Mouse (Mus musculus): Measurements from ENCODE around the gene Ankrd28.

Ankrd28 gene

DNA sequence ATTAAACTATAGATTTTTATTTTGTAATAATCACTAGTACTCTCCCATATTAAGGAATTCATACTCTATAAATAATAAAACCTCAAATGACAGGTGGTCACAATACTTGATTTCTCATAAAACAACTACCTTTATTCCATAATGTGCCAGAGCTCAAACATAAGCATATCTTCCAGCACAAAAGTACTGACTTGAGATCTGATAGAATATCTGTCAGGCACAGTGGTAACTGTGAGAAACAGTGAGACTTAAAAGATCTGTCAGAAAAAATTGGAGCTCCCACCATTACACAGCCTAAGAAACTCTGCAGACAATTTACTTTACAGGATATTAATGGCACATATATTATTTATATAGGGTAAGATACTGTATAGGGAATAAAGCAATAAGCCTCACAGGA lies 114.8 kb downstream of the Ankrd28 start:
- no peak for DNase-seq (ENCODE audit: low spot score)

DNA sequence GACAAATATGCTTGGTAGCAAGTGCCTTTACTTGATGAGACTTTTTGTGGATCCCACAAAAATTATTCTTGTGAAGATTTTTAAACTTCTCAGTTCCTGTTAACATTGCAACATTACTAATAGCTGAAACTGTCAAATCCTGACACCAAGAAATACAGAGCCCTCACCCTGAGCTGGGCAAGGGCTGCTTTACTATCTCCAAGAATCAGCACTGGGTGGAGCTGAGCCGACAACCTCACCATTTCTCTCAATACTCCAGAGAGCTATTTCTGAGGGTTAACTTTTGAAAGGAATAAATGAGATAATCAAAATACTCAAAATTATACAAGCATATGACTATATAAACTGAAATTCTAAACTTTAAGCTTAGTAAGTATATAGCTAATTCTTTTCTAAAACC lies 121.1 kb downstream of the Ankrd28 start:
- DNase-seq (ENCODE audit: low spot score), result no peak

GRCm38 (mm10) chr14:31700376-31700775 lies 130.1 kb downstream of the Ankrd28 start:
- no peak for DNase-seq (ENCODE audit: low spot score)

DNA sequence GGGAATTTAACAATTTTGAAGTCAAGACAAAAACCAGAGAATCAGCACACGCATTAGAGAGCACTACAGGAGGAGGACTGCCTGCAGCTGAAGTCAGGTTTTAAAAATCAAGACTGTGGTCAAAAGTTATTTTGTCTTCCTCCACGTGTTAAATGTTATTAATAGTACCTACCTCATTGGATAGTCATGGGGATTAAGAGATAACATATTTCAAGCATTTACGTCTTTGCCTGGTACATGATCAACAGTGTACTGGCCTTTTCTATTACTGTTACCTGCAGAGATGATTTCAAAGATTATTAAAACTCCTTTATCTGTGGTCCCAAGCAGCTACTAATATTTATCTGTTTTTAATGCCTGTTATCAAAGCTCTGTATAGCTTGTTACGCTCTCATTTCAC lies 132.7 kb downstream of the Ankrd28 start:
- no peak for DNase-seq (ENCODE audit: low spot score)

- DNase-seq (ENCODE audit: low spot score), result no peak
Measured at GRCm38 (mm10) chr14:31697346-31697745, 133.1 kb downstream of the Ankrd28 start.

DNA sequence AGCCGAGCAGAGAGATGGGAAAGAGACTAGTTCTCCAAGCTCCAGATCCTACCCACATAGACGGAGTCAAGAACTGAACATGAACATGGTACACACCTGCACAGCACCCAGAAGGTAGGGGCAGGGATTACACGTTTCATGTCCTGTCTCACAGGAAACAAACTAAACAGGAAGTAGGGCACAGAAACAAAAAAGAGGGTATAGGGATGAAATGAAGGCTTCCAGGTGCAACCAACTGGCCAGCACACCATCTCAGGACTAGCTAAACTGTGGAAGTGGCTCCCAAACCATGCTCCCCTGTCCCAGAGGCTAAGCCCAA lies 133.5 kb downstream of the Ankrd28 start:
- no peak for DNase-seq (ENCODE audit: low spot score)

GRCm38 (mm10) chr14:31696206-31696984 lies 134.1 kb downstream of the Ankrd28 start:
- DNase-seq (ENCODE audit: low spot score), result no peak

DNA sequence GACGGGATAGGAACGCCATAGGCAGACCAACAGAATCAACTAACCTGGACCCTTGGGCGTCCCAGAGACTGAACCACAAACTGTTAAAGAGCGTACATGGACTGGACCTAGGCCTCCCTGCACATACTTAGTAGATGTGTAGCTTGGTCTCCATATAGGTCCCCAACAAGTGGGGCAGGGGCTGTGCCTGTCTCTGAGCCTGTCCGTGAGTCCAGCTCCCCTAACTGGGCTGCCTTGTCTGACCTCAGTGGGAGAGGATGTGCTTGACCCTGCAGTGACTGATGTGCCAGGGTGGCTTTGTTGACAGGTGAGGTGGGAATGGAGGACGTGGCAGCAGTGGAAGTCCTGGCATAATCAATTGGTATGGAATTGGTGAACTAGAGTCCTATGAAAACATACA lies 137.9 kb downstream of the Ankrd28 start:
- DNase-seq (ENCODE audit: low spot score), result no peak

- no peak for DNase-seq (ENCODE audit: low spot score)
Measured at GRCm38 (mm10) chr14:31686231-31686630, 144.2 kb downstream of the Ankrd28 start.

GRCm38 (mm10) chr14:31685680-31686079 lies 144.8 kb downstream of the Ankrd28 start:
- DNase-seq (ENCODE audit: low spot score), result no peak

GRCm38 (mm10) chr14:31684343-31685040 lies 146.0 kb downstream of the Ankrd28 start:
- no peak for DNase-seq (ENCODE audit: low spot score)

- DNase-seq (ENCODE audit: low spot score), result no peak
Measured at GRCm38 (mm10) chr14:31683610-31684009, 146.8 kb downstream of the Ankrd28 start.

DNA sequence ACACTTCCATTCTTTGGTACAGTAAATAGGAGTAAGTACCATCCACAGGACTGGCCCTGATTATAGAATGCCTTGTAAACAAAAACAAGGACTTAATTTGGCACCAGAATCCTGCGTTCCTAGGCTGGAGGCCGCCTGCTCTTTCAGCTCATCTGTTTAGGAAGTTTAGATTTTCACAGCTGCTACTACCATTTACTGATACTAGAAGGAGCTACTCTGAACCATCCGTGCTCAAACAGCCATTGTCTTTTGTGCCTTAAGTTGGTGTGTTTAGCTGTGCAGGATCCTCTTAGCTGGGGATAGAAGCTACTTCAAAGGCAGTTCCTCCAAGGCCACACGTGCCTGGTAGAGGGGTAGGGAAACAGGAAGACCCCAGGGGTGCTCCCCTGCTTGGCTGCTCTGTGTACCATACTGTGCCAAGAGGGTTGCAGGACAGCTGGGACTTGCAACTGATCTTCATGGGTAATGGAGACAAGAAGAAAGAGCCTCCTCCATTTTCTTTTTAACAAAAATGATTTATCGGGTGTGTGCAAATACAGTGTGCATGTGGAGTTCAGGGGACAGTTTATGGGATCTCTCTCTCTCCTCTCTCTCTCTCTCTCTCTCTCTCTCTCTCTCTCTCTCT lies 148.4 kb downstream of the Ankrd28 start:
- DNase-seq (ENCODE audit: low spot score), result no peak

DNA sequence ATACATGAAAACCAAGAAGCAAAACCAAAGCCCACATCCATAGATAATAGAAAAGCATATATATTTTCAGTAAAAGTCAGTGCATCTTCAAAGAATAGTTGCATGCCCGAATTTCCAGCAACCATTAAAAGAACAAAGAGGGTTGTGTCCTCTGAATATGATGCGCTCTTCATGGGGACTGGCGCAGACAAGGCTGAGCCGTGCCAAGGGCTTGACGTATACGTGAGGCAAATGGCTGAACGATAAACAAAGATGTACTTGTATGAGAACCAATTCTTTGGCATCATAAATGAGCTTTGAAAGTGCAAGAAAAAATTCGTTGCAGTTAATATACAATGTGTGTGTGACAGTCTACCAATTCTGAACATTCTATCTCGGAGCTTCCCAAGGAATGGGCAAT lies 149.2 kb downstream of the Ankrd28 start:
- no peak for DNase-seq (ENCODE audit: low spot score)

DNA sequence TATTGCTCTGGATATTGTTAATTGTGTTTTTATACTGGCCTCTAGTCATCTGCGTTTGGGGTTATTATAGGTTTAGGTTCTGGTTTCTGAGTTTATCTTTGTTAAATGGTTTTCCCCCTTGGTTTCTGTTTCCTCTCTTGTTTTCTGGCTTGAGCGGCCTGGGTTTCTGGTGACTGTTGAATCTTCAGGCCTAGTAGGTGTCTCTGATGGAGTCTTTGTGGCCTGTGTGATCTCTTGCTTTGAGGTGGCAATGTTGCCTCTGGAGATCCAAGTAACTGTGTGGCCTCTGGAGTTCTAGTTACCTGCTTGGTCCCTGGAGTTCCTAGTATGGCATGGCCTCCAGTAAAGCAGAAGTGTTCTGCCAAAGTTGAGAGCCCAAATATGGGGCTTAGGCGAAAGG lies 149.8 kb downstream of the Ankrd28 start:
- DNase-seq (ENCODE audit: low spot score), result no peak

GRCm38 (mm10) chr14:31671635-31672320 lies 158.7 kb downstream of the Ankrd28 start:
- DNase-seq (ENCODE audit: low spot score), result no peak

- DNase-seq (ENCODE audit: low spot score), result peak; percentile 64
Measured at GRCm38 (mm10) chr14:31669642-31670490, 160.6 kb downstream of the Ankrd28 start.

DNA sequence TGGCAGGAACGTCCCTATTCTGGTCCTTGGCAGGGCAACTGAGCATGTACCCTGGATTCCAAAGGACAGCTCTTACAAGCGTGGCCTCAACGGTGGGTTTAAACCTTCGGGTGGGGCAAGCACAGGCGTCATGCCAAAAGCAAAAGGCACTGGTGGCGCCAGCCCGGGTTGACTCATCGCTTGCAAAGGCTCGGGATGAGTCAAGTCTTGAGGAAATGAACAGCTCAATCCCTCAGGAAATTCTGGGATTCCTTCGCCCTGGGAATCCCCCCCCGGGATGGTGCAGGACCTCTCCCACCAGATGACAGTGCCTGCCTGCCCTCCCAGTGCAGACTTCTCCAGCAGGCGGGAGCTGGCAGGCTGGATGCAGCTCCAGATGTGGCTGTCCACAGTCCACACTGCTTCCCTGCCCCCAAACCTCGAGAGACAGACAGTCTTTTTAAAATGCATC lies 161.3 kb downstream of the Ankrd28 start:
- DNase-seq (ENCODE audit: low spot score), result no peak

GRCm38 (mm10) chr14:31668326-31668725 lies 162.1 kb downstream of the Ankrd28 start:
- no peak for DNase-seq (ENCODE audit: low spot score)

- no peak for DNase-seq (ENCODE audit: low spot score)
Measured at GRCm38 (mm10) chr14:31667741-31668140, 162.7 kb downstream of the Ankrd28 start.

DNA sequence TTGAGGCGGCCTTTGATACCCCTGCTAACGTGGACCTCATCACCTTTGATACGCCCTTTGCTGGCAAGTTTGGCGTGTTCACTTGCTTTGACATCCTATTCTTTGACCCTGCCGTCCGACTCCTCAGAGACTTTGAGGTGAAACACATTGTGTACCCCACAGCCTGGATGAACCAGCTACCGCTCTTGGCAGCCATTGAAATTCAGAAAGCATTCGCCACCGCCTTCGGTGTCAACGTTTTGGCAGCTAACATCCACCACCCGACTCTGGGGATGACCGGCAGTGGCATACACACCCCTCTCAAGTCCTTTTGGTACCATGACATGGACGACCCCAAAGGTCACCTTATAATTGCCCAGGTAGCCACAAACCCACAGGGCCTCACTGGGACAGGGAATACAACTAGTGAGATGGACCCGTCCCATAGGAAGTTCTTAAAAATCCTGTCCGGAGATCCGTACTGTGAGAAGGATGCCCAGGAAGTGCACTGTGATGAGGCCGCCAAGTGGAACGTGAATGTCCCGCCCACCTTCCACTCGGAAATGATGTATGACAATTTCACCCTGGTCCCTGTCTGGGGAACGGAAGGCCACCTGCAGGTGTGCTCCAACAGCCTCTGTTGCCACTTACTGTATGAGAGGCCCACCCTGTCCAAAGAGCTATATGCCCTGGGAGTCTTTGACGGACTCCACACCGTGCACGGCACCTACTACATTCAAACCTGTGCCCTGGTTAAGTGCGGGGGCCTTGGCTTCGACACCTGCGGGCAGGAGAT lies 163.3 kb downstream of the Ankrd28 start:
- no peak for DNase-seq (ENCODE audit: low spot score)
